Mouse (Mus musculus): ENCODE measurements at regions not wholly inside any gene's neighbourhood (a gene's known extent, or its start where the extent isn't known, plus 50 kb on each side); places are given as distances from the start of the nearest gene placed in this dataset.

- peaks cover 4% of the 10 kb centered on the region for H3K27me3 ChIP-seq
- H3K4me3 ChIP-seq, result no peak overlapping the region
- H3K27ac ChIP-seq, result no peak overlapping the region
- no peaks in the 10 kb centered on the region for H3K36me3 ChIP-seq
- no peak for ATAC-seq (ENCODE audit: low FRiP score, low read depth)
- H3K9ac ChIP-seq, result no peak overlapping the region
- H3K4me2 ChIP-seq (replicated peaks), result no peak overlapping the region
- WGBS, result 77% methylated on average over 13 of the region's 13 CpGs
- H3K9me3 ChIP-seq, result no peaks in the 10 kb centered on the region
- H3K4me1 ChIP-seq, result peaks cover 20% of the 10 kb centered on the region
Measured at GRCm38 (mm10) chr19:53441449-53442131, 51.2 kb upstream of the Smndc1 start.

GRCm38 (mm10) chr19:53440327-53441055, 50.1 kb upstream of the Smndc1 start:
- H3K27me3 ChIP-seq, result peaks cover 2% of the 10 kb centered on the region
- no peak overlapping the region for H3K4me3 ChIP-seq
- ATAC-seq (ENCODE audit: low FRiP score, low read depth), result no peak
- H3K4me2 ChIP-seq (replicated peaks), result no peak overlapping the region
- H3K9ac ChIP-seq, result no peak overlapping the region
- H3K9me3 ChIP-seq, result no peaks in the 10 kb centered on the region
- no peaks in the 10 kb centered on the region for H3K36me3 ChIP-seq
- H3K27ac ChIP-seq, result no peak overlapping the region
- peaks cover 19% of the 10 kb centered on the region for H3K4me1 ChIP-seq
- 45% methylated on average over 10 of the region's 10 CpGs for WGBS
